Mouse (Mus musculus): ENCODE results near the gene Tmem229a.

- TF ChIP-seq CTCF (IDR thresholded peaks at IDR 0.05; ENCODE audit: control insufficient read depth, insufficient read depth, insufficient read length), result no peak
- no peak for TF ChIP-seq USF1 (IDR thresholded peaks at IDR 0.05; ENCODE audit: low read depth)
- TF ChIP-seq MYOG (IDR thresholded peaks at IDR 0.05; ENCODE audit: control insufficient read depth, extremely low read depth, insufficient read length), result no peak
Measured at GRCm38 (mm10) chr6:24954126-24954525, 2.0 kb downstream of the Tmem229a start.

Measured in C2C12 (cell line).